Mouse (Mus musculus): ENCODE measurements around the gene Sertad4.

Gene Sertad4

GRCm38 (mm10) chr1:192806168-192807157 lies 49.1 kb downstream of the Sertad4 start:
- peak; percentile 43 for DNase-seq (ENCODE audit: low read depth, low spot score)

GRCm38 (mm10) chr1:192800338-192800737 lies 55.2 kb downstream of the Sertad4 start:
- peak; percentile 42 for DNase-seq (ENCODE audit: low read depth, low spot score)

- no peak for DNase-seq (ENCODE audit: low read depth, low spot score)
Measured at GRCm38 (mm10) chr1:192799165-192799991, 56.2 kb downstream of the Sertad4 start.

GRCm38 (mm10) chr1:192798212-192799164 lies 57.1 kb downstream of the Sertad4 start:
- DNase-seq (ENCODE audit: low read depth, low spot score): no peak

GRCm38 (mm10) chr1:192797011-192797274 lies 58.6 kb downstream of the Sertad4 start:
- no peak for DNase-seq (ENCODE audit: low read depth, low spot score)

GRCm38 (mm10) chr1:192796201-192797010 lies 59.1 kb downstream of the Sertad4 start:
- peak; percentile 79 for DNase-seq (ENCODE audit: low read depth, low spot score)

GRCm38 (mm10) chr1:192794957-192795745 lies 60.4 kb downstream of the Sertad4 start:
- peak; percentile 94 for DNase-seq (ENCODE audit: low read depth, low spot score)
